Mouse (Mus musculus): ENCODE measurements around the gene Numbl. TPM values are rescaled to one million over a fixed set of nuclear protein-coding genes. Genes with fewer than 3 reads are reported as not detected.

Numbl gene
- polyA plus RNA-seq, 1 experiment = 6.0 TPM

GRCm38 (mm10) chr7:27328648-27329047, 70.4 kb downstream of the Numbl start:
- 39% methylated on average over 16 of the region's 16 CpGs for WGBS
- Histone ChIP-seq H3K36me3 (ENCODE audit: control insufficient read depth, insufficient read depth, low read length) (no peaks in the 10 kb centered on the region), H3K4me1 (ENCODE audit: control insufficient read depth, insufficient read depth, low read length) (peaks cover 8% of the 10 kb centered on the region; the same call in 1 of the 2 replicates), H3K4me3 (ENCODE audit: insufficient read depth, low read depth, low read length) (no peak overlapping the region), H3K27me3 (replicated peaks; ENCODE audit: control insufficient read depth, insufficient read depth, low read length) (no peaks in the 10 kb centered on the region), H3K27ac (ENCODE audit: insufficient read depth, low read depth, low read length) (no peak overlapping the region)
- peak; percentile 66 for DNase-seq
- TF ChIP-seq CTCF (conservative IDR thresholded peaks at IDR 0.05; ENCODE audit: insufficient read depth, insufficient read length, low read depth, low read length) (no peak), POLR2A (IDR thresholded peaks at IDR 0.05; ENCODE audit: low read depth, low read length) (no peak)

- peak; percentile 90 for DNase-seq
- TF ChIP-seq CTCF (conservative IDR thresholded peaks at IDR 0.05; ENCODE audit: insufficient read depth, insufficient read length, low read depth, low read length) (peak; percentile 68), POLR2A (IDR thresholded peaks at IDR 0.05; ENCODE audit: low read depth, low read length) (no peak)
- Histone ChIP-seq H3K4me1 (ENCODE audit: control insufficient read depth, insufficient read depth, low read length) (peaks cover 8% of the 10 kb centered on the region; the same call in 1 of the 2 replicates), H3K4me3 (ENCODE audit: insufficient read depth, low read depth, low read length) (peak overlapping the region; percentile 21; the same call in 1 of the 2 replicates), H3K27ac (ENCODE audit: insufficient read depth, low read depth, low read length) (no peak overlapping the region), H3K36me3 (ENCODE audit: control insufficient read depth, insufficient read depth, low read length) (no peaks in the 10 kb centered on the region), H3K27me3 (replicated peaks; ENCODE audit: control insufficient read depth, insufficient read depth, low read length) (no peaks in the 10 kb centered on the region)
- 7% methylated on average over 45 of the region's 45 CpGs for WGBS
These were observed 71.2 kb downstream of the Numbl start for GRCm38 (mm10) chr7:27329326-27329947.

- H3K27me3 ChIP-seq (replicated peaks; ENCODE audit: control insufficient read depth, insufficient read depth, low read length) = no peaks in the 10 kb centered on the region
- no peak for DNase-seq
- H3K36me3 ChIP-seq (ENCODE audit: control insufficient read depth, insufficient read depth, low read length) = no peaks in the 10 kb centered on the region
- H3K4me3 ChIP-seq (ENCODE audit: insufficient read depth, low read depth, low read length) = no peak overlapping the region
- H3K27ac ChIP-seq (ENCODE audit: insufficient read depth, low read depth, low read length) = no peak overlapping the region
- H3K4me1 ChIP-seq (ENCODE audit: control insufficient read depth, insufficient read depth, low read length) = peaks cover 8% of the 10 kb centered on the region; the same call in 1 of the 2 replicates
- 33% methylated on average over 17 of the region's 17 CpGs for WGBS
- TF ChIP-seq POLR2A (IDR thresholded peaks at IDR 0.05; ENCODE audit: low read depth, low read length) (no peak), CTCF (conservative IDR thresholded peaks at IDR 0.05; ENCODE audit: insufficient read depth, insufficient read length, low read depth, low read length) (no peak)
These were observed 71.7 kb downstream of the Numbl start for GRCm38 (mm10) chr7:27329981-27330380.

GRCm38 (mm10) chr7:27330709-27331540, 72.7 kb downstream of the Numbl start:
- peak overlapping the region; percentile 87 for H3K27ac ChIP-seq (ENCODE audit: insufficient read depth, low read depth, low read length)
- DNase-seq = peak; percentile 98
- peaks cover 8% of the 10 kb centered on the region; the same call in 1 of the 2 replicates for H3K4me1 ChIP-seq (ENCODE audit: control insufficient read depth, insufficient read depth, low read length)
- TF ChIP-seq POLR2A (IDR thresholded peaks at IDR 0.05; ENCODE audit: low read depth, low read length) (no peak), CTCF (conservative IDR thresholded peaks at IDR 0.05; ENCODE audit: insufficient read depth, insufficient read length, low read depth, low read length) (no peak)
- no peaks in the 10 kb centered on the region for H3K36me3 ChIP-seq (ENCODE audit: control insufficient read depth, insufficient read depth, low read length)
- H3K27me3 ChIP-seq (replicated peaks; ENCODE audit: control insufficient read depth, insufficient read depth, low read length) = no peaks in the 10 kb centered on the region
- WGBS = under 1% methylated on average over 39 of the region's 39 CpGs
- H3K4me3 ChIP-seq (ENCODE audit: insufficient read depth, low read depth, low read length) = peak overlapping the region; percentile 46

- 5% methylated on average over 8 of the region's 8 CpGs for WGBS
- no peak for DNase-seq
- H3K4me3 ChIP-seq (ENCODE audit: insufficient read depth, low read depth, low read length) = peak overlapping the region; percentile 46
- TF ChIP-seq CTCF (conservative IDR thresholded peaks at IDR 0.05; ENCODE audit: insufficient read depth, insufficient read length, low read depth, low read length) (no peak), POLR2A (IDR thresholded peaks at IDR 0.05; ENCODE audit: low read depth, low read length) (no peak)
- H3K27ac ChIP-seq (ENCODE audit: insufficient read depth, low read depth, low read length) = peak overlapping the region; percentile 87
- H3K4me1 ChIP-seq (ENCODE audit: control insufficient read depth, insufficient read depth, low read length) = peaks cover 8% of the 10 kb centered on the region; the same call in 1 of the 2 replicates
- no peaks in the 10 kb centered on the region for H3K36me3 ChIP-seq (ENCODE audit: control insufficient read depth, insufficient read depth, low read length)
- no peaks in the 10 kb centered on the region for H3K27me3 ChIP-seq (replicated peaks; ENCODE audit: control insufficient read depth, insufficient read depth, low read length)
These were observed 73.3 kb downstream of the Numbl start for GRCm38 (mm10) chr7:27331541-27331851.

Other genes starting within 250 kb of the Numbl start
- gene Cyp2a12, start 229.4 kb upstream of the Numbl start, polyA plus RNA-seq (2012; rRNA removed) = not detected in 2 replicates
- 5.3 and 6.5 TPM in 2 replicates for gene Cyp2f2, start 138.5 kb upstream of the Numbl start, polyA plus RNA-seq (2012; rRNA removed)
- gene Cyp2t4, start 104.7 kb upstream of the Numbl start, polyA plus RNA-seq (2012; rRNA removed) = not detected in 2 replicates
- gene Egln2, start 91.6 kb upstream of the Numbl start, polyA plus RNA-seq (2012; rRNA removed) = 84.9 and 93.7 TPM in 2 replicates
- 55.9 and 57.4 TPM in 2 replicates for gene Rab4b, start 79.5 kb upstream of the Numbl start, polyA plus RNA-seq (2012; rRNA removed)
- gene Gm21983, start 77.3 kb upstream of the Numbl start, polyA plus RNA-seq (2012; rRNA removed) = not detected in 2 replicates
- 6.4 and 7.7 TPM in 2 replicates for gene Mia, start 77.3 kb upstream of the Numbl start, polyA plus RNA-seq (2012; rRNA removed)
- 8.2 and 9.6 TPM in 2 replicates for gene BC024978, start 62.7 kb upstream of the Numbl start, polyA plus RNA-seq (2012; rRNA removed)
- gene Snrpa, start 62.2 kb upstream of the Numbl start, polyA plus RNA-seq (2012; rRNA removed) = 127 and 131 TPM in 2 replicates
- gene Itpkc, start 29.8 kb upstream of the Numbl start, polyA plus RNA-seq (2012; rRNA removed) = 6.8 and 7.0 TPM in 2 replicates
- 43.1 and 50.3 TPM in 2 replicates for gene Coq8b, start 25.4 kb upstream of the Numbl start, polyA plus RNA-seq (2012; rRNA removed)
- 76.9 and 84.7 TPM in 2 replicates for gene Ltbp4, start 79.3 kb downstream of the Numbl start, polyA plus RNA-seq (2012; rRNA removed)
- 39.2 and 45.5 TPM in 2 replicates for gene Shkbp1, start 97.6 kb downstream of the Numbl start, polyA plus RNA-seq (2012; rRNA removed)
- gene Gm20479, start 99.0 kb downstream of the Numbl start, polyA plus RNA-seq (2012; rRNA removed) = 0.39 TPM in 1 of 2 replicates, not detected in the other
- 0.09 and 0.12 TPM in 2 replicates for gene Sptbn4, start 189.3 kb downstream of the Numbl start, polyA plus RNA-seq (2012; rRNA removed)
- gene Blvrb, start 189.5 kb downstream of the Numbl start, polyA plus RNA-seq (2012; rRNA removed) = 47.1 and 47.8 TPM in 2 replicates
- gene Sertad3, start 215.3 kb downstream of the Numbl start, polyA plus RNA-seq (2012; rRNA removed) = 9.0 and 12.8 TPM in 2 replicates
- gene Sertad1, start 228.5 kb downstream of the Numbl start, polyA plus RNA-seq (2012; rRNA removed) = 19.4 and 23.7 TPM in 2 replicates
- 1.2 and 1.5 TPM in 2 replicates for gene Prx, start 240.9 kb downstream of the Numbl start, polyA plus RNA-seq (2012; rRNA removed)